In the genomic region with DNA sequence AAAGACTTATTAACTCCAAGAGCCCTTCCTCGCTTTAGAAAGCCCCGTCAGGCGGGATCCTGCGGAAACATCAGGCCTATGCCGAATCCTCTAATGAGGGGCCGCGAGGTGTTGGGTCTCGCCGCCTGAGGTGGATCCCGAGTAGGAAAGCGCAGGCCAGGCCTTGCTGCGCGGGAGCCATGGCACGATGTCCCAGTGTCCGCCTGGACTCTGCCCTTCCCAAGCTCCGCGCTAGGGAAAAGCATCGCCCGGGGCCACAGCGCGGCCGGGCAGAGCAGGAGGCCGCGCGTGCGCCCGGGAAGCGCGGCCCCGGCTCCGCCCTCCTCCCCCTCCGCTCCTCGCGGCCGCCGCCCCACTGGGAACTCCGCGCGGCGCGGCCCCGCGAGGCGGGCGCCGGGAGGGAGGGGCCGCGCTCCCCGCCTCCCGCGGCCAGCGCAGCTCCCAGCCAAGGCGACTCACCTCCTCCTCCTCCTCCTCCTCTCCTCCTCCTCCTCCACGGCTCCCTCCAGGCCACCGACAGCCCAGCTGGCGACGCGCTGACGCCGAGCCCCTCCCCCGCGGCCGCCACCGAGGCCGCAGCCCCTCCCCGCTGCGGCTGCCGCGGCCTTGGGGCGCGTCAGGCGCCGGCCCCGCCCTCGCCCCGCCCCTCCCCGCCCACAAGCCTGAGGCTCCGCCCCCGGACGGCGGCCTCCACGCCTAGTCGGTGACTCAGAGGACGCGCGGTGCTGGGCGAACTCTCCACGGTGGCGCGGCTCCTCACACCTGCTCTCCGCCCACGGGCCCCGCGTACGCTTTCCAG, we compare ENCODE assay signal across 8 mouse cellular contexts. TPM values are rescaled to one million over a fixed set of nuclear protein-coding genes. Genes with fewer than 3 reads are reported as not detected.
DNase-seq lines count a peak whose midpoint lies in the region; ATAC-seq lines count a peak whose summit lies in the region.

No protein-coding gene starts in this region.

- peak overlapping the region; percentile 97 for H3K27ac ChIP-seq in forebrain, embryonic 10.5 days
- peak overlapping the region; percentile 99 for H3K27ac ChIP-seq in heart, embryonic 15.5 days
- H3K27ac ChIP-seq in liver, embryonic 13.5 days, result peak overlapping the region; percentile 89
- H3K27ac ChIP-seq in stomach, embryonic 14.5 days (ENCODE audit: low read length), result peak overlapping the region; percentile 96

- H3K4me2 ChIP-seq in heart, embryonic 15.5 days, result peak overlapping the region; percentile 83
- peak overlapping the region; percentile 91 for H3K4me2 ChIP-seq in liver, embryonic 13.5 days
- H3K4me2 ChIP-seq in stomach, embryonic 14.5 days (replicated peaks; ENCODE audit: low read depth, low read length), result peak overlapping the region; percentile 76

- DNase-seq in CD8-positive naive resting alpha-beta T cell, adult 2 months (ENCODE audit: low read depth in 2 of 2, low spot score in 2 of 2), result peak; percentile 79 to 80
- peak; percentile 81 for DNase-seq in c-Kit-positive CD71-negative TER-119-negative erythroid progenitor cells, embryonic 14.5 days (ENCODE audit: low read depth)
- peak; percentile 90 for DNase-seq in forebrain, embryonic 10.5 days (ENCODE audit: extremely low spot score, low spot score)
- DNase-seq in kidney, postnatal 14 days, result peak; percentile 95
- peak; percentile 84 for DNase-seq in liver, embryonic 13.5 days
- DNase-seq in natural killer cell, adult 2 months (ENCODE audit: low spot score in 2 of 2), result peak; percentile 81 to 88

- H3K36me3 ChIP-seq in forebrain, embryonic 10.5 days (replicated peaks), result no peaks in the 10 kb centered on the region
- no peaks in the 10 kb centered on the region for H3K36me3 ChIP-seq in heart, embryonic 15.5 days
- H3K36me3 ChIP-seq in liver, embryonic 13.5 days, result no peaks in the 10 kb centered on the region
- no peaks in the 10 kb centered on the region for H3K36me3 ChIP-seq in stomach, embryonic 14.5 days (ENCODE audit: control insufficient read depth, insufficient read depth, low read length)

- H3K9me3 ChIP-seq in forebrain, embryonic 10.5 days, result no peaks in the 10 kb centered on the region
- H3K9me3 ChIP-seq in heart, embryonic 15.5 days (replicated peaks), result no peaks in the 10 kb centered on the region
- H3K9me3 ChIP-seq in liver, embryonic 13.5 days (replicated peaks), result no peaks in the 10 kb centered on the region
- H3K9me3 ChIP-seq in stomach, embryonic 14.5 days (ENCODE audit: control insufficient read depth, low read depth, low read length), result no peaks in the 10 kb centered on the region

- H3K27me3 ChIP-seq in forebrain, embryonic 10.5 days (ENCODE audit: poor library complexity, severe bottlenecking), result no peaks in the 10 kb centered on the region
- no peaks in the 10 kb centered on the region for H3K27me3 ChIP-seq in heart, embryonic 15.5 days
- H3K27me3 ChIP-seq in liver, embryonic 13.5 days, result no peaks in the 10 kb centered on the region
- no peaks in the 10 kb centered on the region for H3K27me3 ChIP-seq in stomach, embryonic 14.5 days (ENCODE audit: control insufficient read depth, insufficient read depth, low read length)

- H3K4me1 ChIP-seq in forebrain, embryonic 10.5 days, result peaks cover 19% of the 10 kb centered on the region
- peaks cover 11% of the 10 kb centered on the region for H3K4me1 ChIP-seq in heart, embryonic 15.5 days (replicated peaks)
- H3K4me1 ChIP-seq in liver, embryonic 13.5 days (replicated peaks), result peaks cover 38% of the 10 kb centered on the region
- H3K4me1 ChIP-seq in stomach, embryonic 14.5 days (ENCODE audit: control insufficient read depth, insufficient read depth, low read length), result 0 out of 2 replicates have a peak, but pooled peaks cover 3% of the 10 kb centered on the region

- peak overlapping the region; percentile 82 for H3K4me3 ChIP-seq in forebrain, embryonic 10.5 days
- H3K4me3 ChIP-seq in heart, embryonic 15.5 days, result peak overlapping the region; percentile 88
- peak overlapping the region; percentile 83 for H3K4me3 ChIP-seq in liver, embryonic 13.5 days (replicated peaks)
- H3K4me3 ChIP-seq in stomach, embryonic 14.5 days (ENCODE audit: low read depth, low read length), result peak overlapping the region; percentile 72

- 2% methylated on average over 40 of the region's 95 CpGs for WGBS in forebrain, embryonic 10.5 days
- WGBS in heart, embryonic 15.5 days, result under 1% methylated on average over 40 of the region's 95 CpGs
- WGBS in liver, embryonic 13.5 days (ENCODE audit: insufficient replicate concordance), result under 1% methylated on average over 66 of the region's 95 CpGs
- WGBS in stomach, embryonic 14.5 days, result 1% methylated on average over 59 of the region's 95 CpGs

- H3K9ac ChIP-seq in heart, embryonic 15.5 days, result peak overlapping the region; percentile 93
- peak overlapping the region; percentile 89 for H3K9ac ChIP-seq in liver, embryonic 13.5 days
- H3K9ac ChIP-seq in stomach, embryonic 14.5 days (replicated peaks; ENCODE audit: low read depth, low read length), result peak overlapping the region; percentile 88

- ATAC-seq in heart, embryonic 15.5 days (replicated peaks; ENCODE audit: insufficient number of reproducible peaks, insufficient read depth, low FRiP score, low read depth), result peak; percentile 97
- peak; percentile 93 for ATAC-seq in liver, embryonic 13.5 days (ENCODE audit: low read depth)
- ATAC-seq in stomach, embryonic 14.5 days (ENCODE audit: insufficient number of reproducible peaks, insufficient read depth, low FRiP score, low read depth), result peak; percentile 95

RNA-seq across cellular contexts. Expression of a gene that starts 0.6 kb away (rescaled TPM):
- polyA plus RNA-seq in forebrain, embryonic 10.5 days (2016; fragmentation: Nextera tagmentation; extraction: Ambion mirVana), result 12.0 and 12.3 TPM in 2 replicates
- 7.8 and 9.7 TPM in 2 replicates for polyA plus RNA-seq in heart, embryonic 15.5 days (2015; fragmentation: Nextera tagmentation; extraction: Ambion mirVana)
- polyA plus RNA-seq in liver, embryonic 13.5 days (2015; fragmentation: Nextera tagmentation; extraction: Ambion mirVana), result 3.4 and 5.5 TPM in 2 replicates
- 15.9 and 16.1 TPM in 2 replicates for polyA plus RNA-seq in stomach, embryonic 14.5 days (2014; fragmentation: Nextera tagmentation; extraction: Ambion mirVana)

Comparison
In these comparisons a context has a peak if more than half of its experiments do, and no peak if none do; other contexts are left out.
1. Peak in every context shown above with its lines: DNase-seq, ATAC-seq, H3K4me3 ChIP-seq and H3K27ac ChIP-seq.